Mouse (Mus musculus) kidney, embryonic 16.5 days (tissue): ENCODE data around the gene Rrbp1. TPM values are rescaled to one million over a fixed set of nuclear protein-coding genes. Genes with fewer than 3 reads are reported as not detected.

Experiments
- ATAC-seq: fragments of 200-750 bp; cut with Nextera tagmentation; 2 replicates; pipeline ENCODE4 v1.8.0; 2017; ENCODE audit warnings: moderate TSS enrichment; ENCODE audit not compliant: low FRiP score, low TSS enrichment
- H3K27ac ChIP-seq: fragments of 300-500 bp; sonication (generic); 2 replicates; pipeline ENCODE4 v1.5.1; 2014; ENCODE audit warnings: low read length
- H3K27me3 ChIP-seq: fragments of 300-500 bp; sonication (generic); 2 replicates; pipeline ENCODE4 v1.6.1; 2014; ENCODE audit warnings: low read length, control low read depth, mixed read lengths; ENCODE audit not compliant: insufficient read depth
- H3K36me3 ChIP-seq: fragments of 300-500 bp; sonication (generic); 2 replicates; pipeline ENCODE4 v1.6.1; 2014; ENCODE audit warnings: low read length, control low read depth, mixed read lengths; ENCODE audit not compliant: insufficient read depth
- H3K4me1 ChIP-seq: fragments of 300-500 bp; sonication (generic); 2 replicates; pipeline ENCODE4 v1.6.1; 2014; ENCODE audit warnings: low read length, control low read depth, mixed read lengths; ENCODE audit not compliant: insufficient read depth
- H3K4me2 ChIP-seq: fragments of 300-500 bp; sonication (generic); replicated peaks from 2 replicates; pipeline ENCODE4 v1.6.1; 2014; ENCODE audit warnings: low read depth, low read length
- H3K4me3 ChIP-seq: fragments of 300-500 bp; sonication (generic); 2 replicates; pipeline ENCODE4 v1.5.1; 2014; ENCODE audit warnings: mild to moderate bottlenecking, low read length
- H3K9ac ChIP-seq: fragments of 300-500 bp; sonication (generic); replicated peaks from 2 replicates; pipeline ENCODE4 v1.6.1; 2014; ENCODE audit warnings: low read length
- H3K9me3 ChIP-seq: fragments of 300-500 bp; sonication (generic); 2 replicates; pipeline ENCODE4 v1.6.1; 2016; ENCODE audit warnings: low read length, control low read depth
- WGBS: fragments of 180-500 bp; shearing (Covaris S2); extraction: QIAGEN DNeasy Blood & Tissue Kit; methylation state at CpG from one replicate; pipeline ENCODE4 v1.1.7; 2014; 5-methylcytosine and 5-hydroxymethylcytosine counted together
- polyA plus RNA-seq: library from polyadenylated mRNA; unstranded; fragments of >200 nt; fragmentation: Nextera tagmentation; extraction: Ambion mirVana; gene quantifications from 2 replicates; pipeline ENCODE4 v1.2.1, GENCODE M21; 2015

The Rrbp1 gene
- polyA plus RNA-seq, 1 experiment from 2014 or later: 66.7 TPM

DNA sequence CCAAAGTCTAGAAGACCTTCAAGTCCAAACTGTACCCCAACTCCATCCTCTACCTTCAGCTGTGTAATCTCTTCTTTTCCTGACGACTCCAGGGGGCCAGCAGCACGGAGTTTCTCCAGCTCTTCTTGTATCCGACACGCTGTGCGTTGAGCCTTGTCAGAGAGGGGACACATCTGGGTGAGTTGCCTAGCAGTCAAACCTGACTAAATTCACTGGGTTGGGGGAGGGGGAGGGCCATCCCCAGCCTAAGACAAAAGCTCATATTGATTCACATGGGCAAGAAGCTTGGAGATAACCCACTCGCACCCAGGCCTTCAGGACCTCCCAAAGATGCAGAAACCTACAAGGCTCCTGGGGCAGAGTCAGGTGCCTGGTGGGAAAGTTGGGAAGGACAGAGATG, 61.8 kb downstream of the Rrbp1 start:
- ATAC-seq: no peak

DNA sequence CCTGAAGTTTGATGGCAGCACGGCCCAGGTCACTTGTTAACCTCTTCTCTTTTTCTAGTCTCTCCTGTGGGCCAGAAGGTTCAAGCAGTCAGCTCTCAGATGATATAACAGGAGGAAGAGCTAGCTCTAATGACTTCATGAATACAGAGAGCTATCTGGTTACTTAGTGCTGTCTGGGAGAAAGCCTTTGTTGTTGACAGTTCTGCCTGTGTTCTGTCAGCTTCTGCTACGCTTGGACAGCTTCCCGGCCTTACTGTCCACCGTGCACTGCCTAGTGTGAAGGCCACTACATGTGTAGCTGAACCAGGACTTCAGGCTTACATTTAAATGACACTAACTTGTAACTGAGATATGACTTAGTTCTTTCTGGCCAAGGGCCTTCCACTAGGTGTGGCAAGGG, 62.6 kb downstream of the Rrbp1 start:
- Histone ChIP-seq H3K27me3 (no peaks in the 10 kb centered on the region), H3K9ac (no peak overlapping the region), H3K4me1 (no peaks in the 10 kb centered on the region; the same call in 1 of the 2 replicates), H3K27ac (no peak overlapping the region), H3K36me3 (peaks cover 93% of the 10 kb centered on the region), H3K4me2 (no peak overlapping the region), H3K9me3 (no peaks in the 10 kb centered on the region), H3K4me3 (no peak overlapping the region)
- ATAC-seq: peak; percentile 66; the same call in 1 of the 2 replicates
- WGBS: 50% methylated on average over 4 of the region's 4 CpGs

More for the DNA sequence above, 61.8 kb downstream of the Rrbp1 start:
- H3K4me3 ChIP-seq: no peak overlapping the region
- no peaks in the 10 kb centered on the region; the same call in 1 of the 2 replicates for H3K4me1 ChIP-seq
- no peak overlapping the region for H3K9ac ChIP-seq
- no peaks in the 10 kb centered on the region for H3K27me3 ChIP-seq
- no peak overlapping the region for H3K27ac ChIP-seq
- WGBS: 76% methylated on average over 6 of the region's 6 CpGs
- H3K9me3 ChIP-seq: no peaks in the 10 kb centered on the region
- no peak overlapping the region for H3K4me2 ChIP-seq
- H3K36me3 ChIP-seq: peaks cover 95% of the 10 kb centered on the region

DNA sequence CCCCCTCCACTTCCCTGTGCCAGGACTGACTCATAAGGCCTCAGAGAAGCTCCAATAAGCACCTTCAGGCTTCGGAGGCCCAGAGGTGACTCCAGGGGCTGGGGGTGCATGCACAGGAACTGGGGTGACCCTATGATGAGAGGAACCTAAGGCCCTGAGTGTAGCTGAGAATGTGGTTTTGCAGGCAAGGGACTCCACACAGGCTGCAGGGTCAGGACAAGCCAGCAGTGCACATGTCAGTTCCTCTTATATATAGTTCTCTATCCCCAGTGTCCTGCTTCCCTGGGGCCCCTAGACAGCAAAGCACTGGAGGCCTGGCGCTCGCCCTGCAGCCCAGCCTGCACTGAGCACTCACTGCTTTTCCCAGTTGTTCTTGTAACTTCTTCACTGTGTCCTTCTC, 63.1 kb downstream of the Rrbp1 start:
- no peaks in the 10 kb centered on the region for H3K9me3 ChIP-seq
- 0 out of 2 replicates have a peak, but pooled peaks have one; percentile 11 for ATAC-seq
- peaks cover 91% of the 10 kb centered on the region for H3K36me3 ChIP-seq
- WGBS: 87% methylated on average over 3 of the region's 3 CpGs
- H3K27me3 ChIP-seq: no peaks in the 10 kb centered on the region
- no peak overlapping the region for H3K4me3 ChIP-seq
- no peak overlapping the region for H3K9ac ChIP-seq
- no peaks in the 10 kb centered on the region; the same call in 1 of the 2 replicates for H3K4me1 ChIP-seq
- H3K27ac ChIP-seq: no peak overlapping the region
- H3K4me2 ChIP-seq: no peak overlapping the region

DNA sequence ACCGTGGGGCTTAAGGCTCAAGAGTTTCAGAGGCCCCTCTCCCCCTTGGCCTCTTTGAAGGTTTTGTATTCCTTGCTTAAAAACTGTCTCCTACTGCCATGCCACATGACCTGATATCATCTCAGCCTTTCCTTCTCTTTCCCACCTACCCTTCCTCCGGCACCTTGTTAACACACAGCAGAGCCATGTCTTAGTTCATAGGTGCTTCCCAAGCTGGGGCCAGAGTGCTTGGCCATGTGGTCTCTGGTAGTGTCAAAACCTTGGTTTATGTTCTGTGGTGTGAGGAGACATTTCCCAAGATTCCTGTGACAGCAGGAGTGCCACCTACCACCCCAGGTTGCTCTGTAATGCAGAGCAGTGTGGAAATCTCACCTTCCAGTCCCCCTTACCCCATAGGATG, 64.7 kb downstream of the Rrbp1 start:
- Histone ChIP-seq H3K9ac (no peak overlapping the region), H3K36me3 (peaks cover 84% of the 10 kb centered on the region), H3K4me1 (no peaks in the 10 kb centered on the region; the same call in 1 of the 2 replicates), H3K27ac (no peak overlapping the region), H3K27me3 (no peaks in the 10 kb centered on the region), H3K4me2 (no peak overlapping the region), H3K9me3 (no peaks in the 10 kb centered on the region), H3K4me3 (no peak overlapping the region)
- no peak for ATAC-seq
- WGBS: 84% methylated on average over 2 of the region's 2 CpGs

DNA sequence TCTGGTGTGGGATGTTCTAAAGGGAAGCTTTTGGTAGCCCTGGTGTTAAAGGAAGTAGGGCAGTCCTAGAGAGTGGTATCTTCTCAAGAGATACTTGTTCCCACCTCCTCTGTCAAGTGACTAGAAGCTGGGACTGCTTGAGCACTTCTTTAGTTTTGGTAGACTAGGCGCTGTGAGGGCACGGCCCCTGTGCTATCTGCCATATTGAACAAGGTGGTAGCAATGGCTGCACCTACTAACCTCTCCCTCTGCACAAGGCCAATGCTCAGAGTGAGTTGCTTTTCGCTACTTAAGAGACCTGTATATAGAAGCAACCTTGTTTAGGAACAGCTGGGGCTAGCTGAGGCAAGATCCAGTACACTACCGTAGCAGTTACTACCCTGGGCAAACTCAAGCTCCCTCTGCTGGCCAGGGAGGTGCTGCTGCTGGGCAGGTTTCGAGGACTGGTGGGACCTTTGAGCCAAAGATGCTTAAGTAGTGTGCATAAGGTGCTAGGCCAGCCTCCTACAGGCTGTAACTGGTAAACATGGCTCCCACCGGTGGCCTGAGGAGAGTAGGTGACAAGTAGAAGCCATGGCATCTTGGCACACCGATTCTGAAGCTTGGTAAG, 65.5 kb downstream of the Rrbp1 start:
- WGBS: 90% methylated on average over 7 of the region's 7 CpGs
- no peaks in the 10 kb centered on the region; the same call in 1 of the 2 replicates for H3K4me1 ChIP-seq
- H3K4me2 ChIP-seq: no peak overlapping the region
- no peak overlapping the region for H3K27ac ChIP-seq
- ATAC-seq: no peak
- no peak overlapping the region for H3K9ac ChIP-seq
- H3K27me3 ChIP-seq: no peaks in the 10 kb centered on the region
- peaks cover 82% of the 10 kb centered on the region for H3K36me3 ChIP-seq
- H3K9me3 ChIP-seq: no peaks in the 10 kb centered on the region
- no peak overlapping the region for H3K4me3 ChIP-seq

DNA sequence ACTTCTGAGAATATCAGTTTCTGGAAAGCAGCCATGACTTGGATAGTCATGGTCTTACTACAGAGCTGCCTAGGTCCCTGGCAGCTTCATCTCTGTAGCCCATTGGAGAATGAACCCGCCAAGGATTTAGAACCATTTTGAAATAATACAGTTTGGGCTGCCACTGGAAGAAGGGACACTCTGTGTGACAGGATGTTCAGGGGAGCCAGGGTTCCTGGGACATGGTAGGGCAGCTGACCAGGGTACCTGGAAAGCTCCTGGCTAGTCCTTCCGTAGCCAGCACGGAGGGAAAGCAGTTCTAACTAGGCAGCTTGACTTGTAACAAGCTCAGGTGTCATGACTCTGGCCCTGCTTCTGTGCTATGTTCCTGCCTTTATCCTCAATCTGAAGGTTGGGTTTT, 66.3 kb downstream of the Rrbp1 start:
- H3K4me2 ChIP-seq: no peak overlapping the region

DNA sequence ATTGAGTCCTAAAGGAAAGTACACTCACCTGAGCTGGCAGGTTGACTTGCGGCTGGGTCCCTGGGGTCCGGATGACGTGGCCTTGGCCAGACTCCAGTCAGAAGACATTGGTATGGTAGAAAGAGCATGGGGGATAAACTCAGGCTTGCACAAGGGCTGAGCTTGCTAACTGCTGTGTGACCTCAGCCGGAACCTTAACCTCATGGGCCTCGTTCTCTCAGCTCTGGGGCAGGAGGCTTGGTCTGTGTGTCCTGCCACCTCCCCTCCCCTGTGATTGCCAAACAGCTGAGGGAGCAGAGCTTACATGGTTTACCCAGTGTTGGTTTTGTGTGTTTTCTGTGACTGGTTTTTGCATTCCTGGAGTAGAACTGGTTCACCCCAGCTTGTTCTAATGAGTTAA, 70.7 kb downstream of the Rrbp1 start:
- H3K4me3 ChIP-seq: no peak overlapping the region
- H3K4me2 ChIP-seq: no peak overlapping the region
- no peak overlapping the region for H3K27ac ChIP-seq
- no peaks in the 10 kb centered on the region for H3K9me3 ChIP-seq
- 80% methylated on average over 5 of the region's 5 CpGs for WGBS
- H3K27me3 ChIP-seq: no peaks in the 10 kb centered on the region
- ATAC-seq: 0 out of 2 replicates have a peak, but pooled peaks have one; percentile 7
- peaks cover 11% of the 10 kb centered on the region for H3K4me1 ChIP-seq
- peaks cover 48% of the 10 kb centered on the region for H3K36me3 ChIP-seq
- H3K9ac ChIP-seq: no peak overlapping the region

More for the DNA sequence above, 66.3 kb downstream of the Rrbp1 start:
- ATAC-seq: no peak
- H3K4me3 ChIP-seq: no peak overlapping the region
- H3K27ac ChIP-seq: no peak overlapping the region
- H3K9ac ChIP-seq: no peak overlapping the region
- 90% methylated on average over 3 of the region's 3 CpGs for WGBS
- no peaks in the 10 kb centered on the region for H3K27me3 ChIP-seq
- H3K36me3 ChIP-seq: peaks cover 79% of the 10 kb centered on the region
- H3K9me3 ChIP-seq: no peaks in the 10 kb centered on the region
- H3K4me1 ChIP-seq: no peaks in the 10 kb centered on the region; the same call in 1 of the 2 replicates

DNA sequence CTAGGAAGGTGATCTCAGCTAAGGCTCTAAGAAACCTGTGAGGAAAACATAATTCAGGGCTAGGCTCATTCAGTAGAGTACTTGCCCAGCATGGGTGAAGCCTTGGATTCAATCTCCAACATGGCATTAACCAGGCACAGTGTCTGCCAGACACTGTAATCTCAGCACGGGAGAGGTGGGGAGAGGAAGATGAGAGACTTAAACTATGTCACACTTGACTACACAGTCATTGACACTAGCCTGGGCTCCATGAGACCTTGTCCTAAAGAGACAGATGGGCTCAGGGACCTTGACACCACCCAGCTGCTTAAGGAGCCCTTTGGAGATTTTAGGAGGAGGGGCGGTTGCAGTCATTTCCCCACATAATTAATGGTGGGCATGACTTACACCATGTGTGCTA, 73.2 kb downstream of the Rrbp1 start:
- H3K36me3 ChIP-seq: peaks cover 30% of the 10 kb centered on the region
- no peaks in the 10 kb centered on the region for H3K9me3 ChIP-seq
- H3K27me3 ChIP-seq: no peaks in the 10 kb centered on the region
- WGBS: 26% methylated on average over 2 of the region's 2 CpGs
- peaks cover 11% of the 10 kb centered on the region for H3K4me1 ChIP-seq
- no peak overlapping the region for H3K4me3 ChIP-seq
- no peak overlapping the region for H3K4me2 ChIP-seq
- no peak overlapping the region for H3K27ac ChIP-seq
- no peak overlapping the region for H3K9ac ChIP-seq
- ATAC-seq: peak; percentile 64; the same call in 1 of the 2 replicates

DNA sequence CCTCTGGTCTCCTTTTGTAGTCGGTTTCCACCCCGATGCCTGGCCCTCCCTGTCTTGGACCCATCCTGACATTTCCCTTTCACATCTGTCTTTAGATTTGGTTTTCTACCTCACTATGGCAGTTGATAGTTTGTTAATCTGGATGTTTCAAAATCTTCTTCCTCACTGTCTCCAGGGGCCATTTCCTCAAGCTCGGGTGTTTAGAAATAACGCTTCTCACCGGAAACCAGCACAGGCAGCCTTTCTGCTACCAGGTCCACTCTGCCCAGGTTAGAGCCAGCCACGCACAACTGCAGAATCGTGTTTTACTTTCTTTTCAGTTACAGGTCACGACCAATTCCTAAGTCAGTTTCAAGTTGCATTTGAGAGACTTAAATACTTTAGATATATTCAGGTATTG, 76.6 kb downstream of the Rrbp1 start:
- peaks cover 9% of the 10 kb centered on the region for H3K36me3 ChIP-seq
- WGBS: 86% methylated on average over 8 of the region's 8 CpGs
- no peaks in the 10 kb centered on the region for H3K9me3 ChIP-seq
- H3K4me1 ChIP-seq: peaks cover 20% of the 10 kb centered on the region
- H3K4me3 ChIP-seq: no peak overlapping the region
- no peak for ATAC-seq
- H3K4me2 ChIP-seq: no peak overlapping the region
- H3K27ac ChIP-seq: no peak overlapping the region
- H3K9ac ChIP-seq: no peak overlapping the region
- H3K27me3 ChIP-seq: no peaks in the 10 kb centered on the region

DNA sequence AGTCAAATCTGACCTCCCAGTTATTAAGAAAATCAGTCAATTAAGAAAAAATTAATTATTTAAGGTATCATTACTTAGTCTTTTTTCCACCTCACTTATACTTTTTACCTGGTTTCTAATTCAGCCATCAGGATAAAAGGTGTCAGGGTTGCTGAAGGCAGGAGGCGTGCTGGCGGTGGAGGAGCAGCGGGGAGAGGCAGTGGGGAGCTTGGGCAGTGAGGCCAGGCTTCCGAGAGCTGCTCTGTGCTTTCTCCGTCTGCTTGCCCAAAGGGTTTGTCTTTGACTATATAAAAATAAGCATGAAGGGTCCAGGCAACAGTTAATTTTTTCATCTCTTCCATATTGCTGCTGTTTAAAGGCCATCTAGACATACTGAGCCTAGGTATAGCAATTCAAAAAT, 77.5 kb downstream of the Rrbp1 start:
- Histone ChIP-seq H3K4me3 (no peak overlapping the region), H3K4me2 (no peak overlapping the region), H3K9me3 (no peaks in the 10 kb centered on the region), H3K27me3 (no peaks in the 10 kb centered on the region), H3K4me1 (peaks cover 22% of the 10 kb centered on the region), H3K9ac (no peak overlapping the region), H3K36me3 (peaks cover under 1% of the 10 kb centered on the region), H3K27ac (no peak overlapping the region)
- 82% methylated on average over 5 of the region's 5 CpGs for WGBS
- no peak for ATAC-seq
